Mouse (Mus musculus): ENCODE results near the gene Cacna1b. TPM values are rescaled to one million over a fixed set of nuclear protein-coding genes. Genes with fewer than 3 reads are reported as not detected.

The Cacna1b gene
- polyA plus RNA-seq, 1 experiment from 2014 or later = 0.18 TPM

- 0 out of 2 replicates have a peak, but pooled peaks cover 2% of the 10 kb centered on the region for H3K4me1 ChIP-seq (replicated peaks)
- no peak overlapping the region for H3K27ac ChIP-seq (ENCODE audit: poor library complexity, severe bottlenecking)
- no peak overlapping the region for H3K9ac ChIP-seq
- no peaks in the 10 kb centered on the region for H3K36me3 ChIP-seq
- 84% methylated on average over 14 of the region's 14 CpGs for WGBS
- ATAC-seq (ENCODE audit: insufficient number of reproducible peaks, low FRiP score) = no peak
- H3K27me3 ChIP-seq (replicated peaks) = no peaks in the 10 kb centered on the region
- H3K9me3 ChIP-seq (replicated peaks) = no peaks in the 10 kb centered on the region
- no peak overlapping the region for H3K4me3 ChIP-seq
- no peak overlapping the region for H3K4me2 ChIP-seq
Observed at GRCm38 (mm10) chr2:24719645-24720379, 43.1 kb downstream of the Cacna1b start.

- Histone ChIP-seq H3K36me3 (no peaks in the 10 kb centered on the region), H3K9me3 (replicated peaks) (no peaks in the 10 kb centered on the region), H3K4me2 (no peak overlapping the region), H3K4me1 (replicated peaks) (0 out of 2 replicates have a peak, but pooled peaks cover 4% of the 10 kb centered on the region), H3K27ac (ENCODE audit: poor library complexity, severe bottlenecking) (no peak overlapping the region), H3K4me3 (no peak overlapping the region), H3K9ac (no peak overlapping the region), H3K27me3 (replicated peaks) (no peaks in the 10 kb centered on the region)
- 70% methylated on average over 4 of the region's 4 CpGs for WGBS
- ATAC-seq (ENCODE audit: insufficient number of reproducible peaks, low FRiP score) = no peak
Observed at GRCm38 (mm10) chr2:24718906-24719305, 44.0 kb downstream of the Cacna1b start.

- no peak overlapping the region for H3K4me3 ChIP-seq
- H3K27ac ChIP-seq (ENCODE audit: poor library complexity, severe bottlenecking) = no peak overlapping the region
- 76% methylated on average over 7 of the region's 7 CpGs for WGBS
- H3K4me1 ChIP-seq (replicated peaks) = 0 out of 2 replicates have a peak, but pooled peaks cover 4% of the 10 kb centered on the region
- H3K36me3 ChIP-seq = no peaks in the 10 kb centered on the region
- ATAC-seq (ENCODE audit: insufficient number of reproducible peaks, low FRiP score) = no peak
- H3K9ac ChIP-seq = no peak overlapping the region
- no peaks in the 10 kb centered on the region for H3K27me3 ChIP-seq (replicated peaks)
- H3K4me2 ChIP-seq = no peak overlapping the region
- H3K9me3 ChIP-seq (replicated peaks) = no peaks in the 10 kb centered on the region
Observed at GRCm38 (mm10) chr2:24717963-24718362, 45.0 kb downstream of the Cacna1b start.

- H3K36me3 ChIP-seq = no peaks in the 10 kb centered on the region
- no peak overlapping the region for H3K4me3 ChIP-seq
- H3K27me3 ChIP-seq (replicated peaks) = no peaks in the 10 kb centered on the region
- H3K4me1 ChIP-seq (replicated peaks) = 0 out of 2 replicates have a peak, but pooled peaks cover 4% of the 10 kb centered on the region
- H3K9me3 ChIP-seq (replicated peaks) = no peaks in the 10 kb centered on the region
- H3K27ac ChIP-seq (ENCODE audit: poor library complexity, severe bottlenecking) = no peak overlapping the region
- H3K4me2 ChIP-seq = no peak overlapping the region
- 70% methylated on average over 4 of the region's 4 CpGs for WGBS
- no peak for ATAC-seq (ENCODE audit: insufficient number of reproducible peaks, low FRiP score)
- no peak overlapping the region for H3K9ac ChIP-seq
Observed at GRCm38 (mm10) chr2:24717461-24717860, 45.5 kb downstream of the Cacna1b start.

- no peaks in the 10 kb centered on the region for H3K27me3 ChIP-seq (replicated peaks)
- WGBS = 79% methylated on average over 10 of the region's 10 CpGs
- H3K9ac ChIP-seq = no peak overlapping the region
- no peak overlapping the region for H3K4me2 ChIP-seq
- no peak for ATAC-seq (ENCODE audit: insufficient number of reproducible peaks, low FRiP score)
- H3K4me3 ChIP-seq = no peak overlapping the region
- H3K36me3 ChIP-seq = no peaks in the 10 kb centered on the region
- no peaks in the 10 kb centered on the region for H3K4me1 ChIP-seq (replicated peaks)
- no peaks in the 10 kb centered on the region for H3K9me3 ChIP-seq (replicated peaks)
- no peak overlapping the region for H3K27ac ChIP-seq (ENCODE audit: poor library complexity, severe bottlenecking)
Observed at GRCm38 (mm10) chr2:24705929-24706328, 57.0 kb downstream of the Cacna1b start.

GRCm38 (mm10) chr2:24702208-24702957 is 60.6 kb downstream of the Cacna1b start:
- Histone ChIP-seq H3K4me3 (no peak overlapping the region), H3K27me3 (replicated peaks) (no peaks in the 10 kb centered on the region), H3K9me3 (replicated peaks) (no peaks in the 10 kb centered on the region), H3K4me2 (no peak overlapping the region), H3K36me3 (no peaks in the 10 kb centered on the region), H3K9ac (no peak overlapping the region), H3K4me1 (replicated peaks) (no peaks in the 10 kb centered on the region), H3K27ac (ENCODE audit: poor library complexity, severe bottlenecking) (no peak overlapping the region)
- 73% methylated on average over 3 of the region's 3 CpGs for WGBS
- no peak for ATAC-seq (ENCODE audit: insufficient number of reproducible peaks, low FRiP score)

- Histone ChIP-seq H3K36me3 (no peaks in the 10 kb centered on the region), H3K9me3 (replicated peaks) (no peaks in the 10 kb centered on the region), H3K27ac (ENCODE audit: poor library complexity, severe bottlenecking) (no peak overlapping the region), H3K4me1 (replicated peaks) (no peaks in the 10 kb centered on the region), H3K9ac (no peak overlapping the region), H3K27me3 (replicated peaks) (no peaks in the 10 kb centered on the region), H3K4me3 (no peak overlapping the region), H3K4me2 (no peak overlapping the region)
- no peak for ATAC-seq (ENCODE audit: insufficient number of reproducible peaks, low FRiP score)
- WGBS = 73% methylated on average over 8 of the region's 8 CpGs
Observed at GRCm38 (mm10) chr2:24697281-24697980, 65.5 kb downstream of the Cacna1b start.

GRCm38 (mm10) chr2:24692371-24692770 is 70.6 kb downstream of the Cacna1b start:
- no peak for ATAC-seq (ENCODE audit: insufficient number of reproducible peaks, low FRiP score)
- Histone ChIP-seq H3K9me3 (replicated peaks) (no peaks in the 10 kb centered on the region), H3K9ac (no peak overlapping the region), H3K27me3 (replicated peaks) (no peaks in the 10 kb centered on the region), H3K4me3 (no peak overlapping the region), H3K4me2 (no peak overlapping the region), H3K36me3 (no peaks in the 10 kb centered on the region), H3K4me1 (replicated peaks) (no peaks in the 10 kb centered on the region), H3K27ac (ENCODE audit: poor library complexity, severe bottlenecking) (no peak overlapping the region)
- WGBS = 85% methylated on average over 2 of the region's 2 CpGs

GRCm38 (mm10) chr2:24690356-24690755 is 72.6 kb downstream of the Cacna1b start:
- no peaks in the 10 kb centered on the region for H3K4me1 ChIP-seq (replicated peaks)
- no peaks in the 10 kb centered on the region for H3K9me3 ChIP-seq (replicated peaks)
- no peak for ATAC-seq (ENCODE audit: insufficient number of reproducible peaks, low FRiP score)
- H3K27me3 ChIP-seq (replicated peaks) = 0 out of 2 replicates have a peak, but pooled peaks cover 3% of the 10 kb centered on the region
- H3K9ac ChIP-seq = no peak overlapping the region
- 95% methylated on average over 2 of the region's 2 CpGs for WGBS
- no peak overlapping the region for H3K4me3 ChIP-seq
- H3K4me2 ChIP-seq = no peak overlapping the region
- H3K36me3 ChIP-seq = no peaks in the 10 kb centered on the region
- H3K27ac ChIP-seq (ENCODE audit: poor library complexity, severe bottlenecking) = no peak overlapping the region

GRCm38 (mm10) chr2:24685347-24685746 is 77.6 kb downstream of the Cacna1b start:
- Histone ChIP-seq H3K4me1 (replicated peaks) (no peaks in the 10 kb centered on the region), H3K36me3 (no peaks in the 10 kb centered on the region), H3K9ac (no peak overlapping the region), H3K4me3 (no peak overlapping the region), H3K27ac (ENCODE audit: poor library complexity, severe bottlenecking) (no peak overlapping the region), H3K9me3 (replicated peaks) (0 out of 2 replicates have a peak, but pooled peaks cover 3% of the 10 kb centered on the region), H3K4me2 (no peak overlapping the region), H3K27me3 (replicated peaks) (peaks cover 10% of the 10 kb centered on the region)
- 65% methylated on average over 5 of the region's 5 CpGs for WGBS
- no peak for ATAC-seq (ENCODE audit: insufficient number of reproducible peaks, low FRiP score)

GRCm38 (mm10) chr2:24684796-24685195 is 78.2 kb downstream of the Cacna1b start:
- no peak overlapping the region for H3K9ac ChIP-seq
- no peaks in the 10 kb centered on the region for H3K36me3 ChIP-seq
- peaks cover 15% of the 10 kb centered on the region for H3K27me3 ChIP-seq (replicated peaks)
- H3K27ac ChIP-seq (ENCODE audit: poor library complexity, severe bottlenecking) = no peak overlapping the region
- no peak overlapping the region for H3K4me2 ChIP-seq
- H3K4me1 ChIP-seq (replicated peaks) = no peaks in the 10 kb centered on the region
- ATAC-seq (ENCODE audit: insufficient number of reproducible peaks, low FRiP score) = no peak
- no peak overlapping the region for H3K4me3 ChIP-seq
- WGBS = 90% methylated on average over 4 of the region's 4 CpGs
- H3K9me3 ChIP-seq (replicated peaks) = 0 out of 2 replicates have a peak, but pooled peaks cover 3% of the 10 kb centered on the region

All from heart, embryonic 12.5 days (tissue).